Mouse (Mus musculus) heart, postnatal 0 days (tissue): ENCODE results near the gene Gm42742. TPM values are rescaled to one million over a fixed set of nuclear protein-coding genes. Genes with fewer than 3 reads are reported as not detected.

Experiments
- ATAC-seq: fragments of 200-750 bp; cut with Nextera tagmentation; 2 replicates; pipeline ENCODE4 v1.8.0; 2017; ENCODE audit warnings: low read depth, moderate number of reproducible peaks, moderate library complexity; ENCODE audit not compliant: insufficient read depth
- DNase-seq: peaks from one replicate; pipeline ENCODE4 v3.0.0-alpha.2; 2016; ENCODE audit warnings: low spot score
- H3K27ac ChIP-seq: fragments of 300-500 bp; sonication (generic); 2 replicates; pipeline ENCODE4 v1.5.1; 2014; ENCODE audit warnings: low read depth, mild to moderate bottlenecking
- H3K27me3 ChIP-seq: fragments of 300-500 bp; sonication (generic); 2 replicates; pipeline ENCODE4 v1.6.1; 2014; ENCODE audit warnings: low read length, mixed read lengths; ENCODE audit not compliant: control insufficient read depth, insufficient read depth
- H3K36me3 ChIP-seq: fragments of 300-500 bp; sonication (generic); replicated peaks from 2 replicates; pipeline ENCODE4 v1.6.1; 2014; ENCODE audit warnings: low read length, mixed read lengths; ENCODE audit not compliant: control insufficient read depth, insufficient read depth
- H3K4me1 ChIP-seq: fragments of 300-500 bp; sonication (generic); 2 replicates; pipeline ENCODE4 v1.6.1; 2014; ENCODE audit warnings: antibody characterized with exemption; ENCODE audit not compliant: control insufficient read depth, insufficient read depth
- H3K4me2 ChIP-seq: fragments of 300-500 bp; sonication (generic); 2 replicates; pipeline ENCODE4 v1.6.1; 2014; ENCODE audit warnings: low read depth, mild to moderate bottlenecking, low read length, moderate library complexity
- H3K4me3 ChIP-seq: fragments of 300-500 bp; sonication (generic); 2 replicates; pipeline ENCODE4 v1.5.1; 2014; ENCODE audit warnings: low read depth, low read length
- H3K9ac ChIP-seq: fragments of 300-500 bp; sonication (generic); replicated peaks from 2 replicates; pipeline ENCODE4 v1.6.1; 2014; ENCODE audit warnings: low read depth, low read length, mixed read lengths
- H3K9me3 ChIP-seq: fragments of 300-500 bp; sonication (generic); replicated peaks from 2 replicates; pipeline ENCODE4 v1.6.1; 2016; ENCODE audit warnings: low read length; ENCODE audit not compliant: control insufficient read depth
- CTCF ChIP-seq: IDR thresholded peaks from 2 replicates; pipeline ENCODE4 v1.5.1; 2016; ENCODE audit warnings: antibody characterized with exemption, control low read depth, low read depth
- EP300 ChIP-seq: IDR thresholded peaks from 2 replicates; pipeline ENCODE4 v1.6.1; 2016; ENCODE audit warnings: antibody characterized with exemption, low read depth
- WGBS: fragments of 180-500 bp; shearing (Covaris S2); extraction: QIAGEN DNeasy Blood & Tissue Kit; methylation state at CpG from one replicate; pipeline ENCODE4 v1.1.7; 2014; 5-methylcytosine and 5-hydroxymethylcytosine counted together
- microRNA-seq: library from miRNA; unstranded; fragments of <30 nt; microRNA quantifications from one replicate; pipeline ENCODE4, GENCODE M21; 2016
- polyA plus RNA-seq: library from polyadenylated mRNA; unstranded; fragments of >200 nt; fragmentation: Nextera tagmentation; extraction: Ambion mirVana; gene quantifications from 2 replicates; pipeline ENCODE4 v1.2.1, GENCODE M21; 2015
- total RNA-seq: library from RNA; depleted of rRNA; stranded (reverse); fragments of >200 nt; gene quantifications from 2 replicates; pipeline ENCODE4 v1.2.3, GENCODE M21; 2014; ENCODE audit warnings: low replicate concordance; rRNA removed

The Gm42742 gene
- total and polyA plus RNA-seq, 2 experiments from 2014 or later = 5.7 to 24.8 TPM

- H3K27ac ChIP-seq = no peak overlapping the region
- WGBS = 36% methylated on average over 3 of the region's 3 CpGs
- H3K9ac ChIP-seq = no peak overlapping the region
- no peak for DNase-seq
- no peak overlapping the region for H3K4me3 ChIP-seq
- ATAC-seq = no peak
- no peaks in the 10 kb centered on the region for H3K36me3 ChIP-seq
- TF ChIP-seq CTCF (no peak), EP300 (no peak)
- H3K4me1 ChIP-seq = no peaks in the 10 kb centered on the region
- peaks cover 13% of the 10 kb centered on the region for H3K27me3 ChIP-seq
- H3K9me3 ChIP-seq = no peaks in the 10 kb centered on the region
- no peak overlapping the region for H3K4me2 ChIP-seq
These were observed 55.3 kb downstream of the Gm42742 start for GRCm38 (mm10) chr7:126965568-126965967.

Small RNA genes lying within 50 kb of the gene (microRNA-seq; reads per million reads assigned to microRNA genes)
- not detected for gene Gm44343

Other genes with a start within 250 kb of the Gm42742 start
Only the 30 nearest of the 32 such genes appear.
- gene Ppp4c, start 228.6 kb downstream of the Gm42742 start, total RNA-seq = 93.7 and 118 TPM in 2 replicates
- 75.8 and 77.4 TPM in 2 replicates for gene Ppp4c, start 228.6 kb downstream of the Gm42742 start, polyA plus RNA-seq
- 0.99 and 2.9 TPM in 2 replicates for gene Fam57b, start 223.4 kb downstream of the Gm42742 start, total RNA-seq
- 2.6 and 3.0 TPM in 2 replicates for gene Fam57b, start 223.4 kb downstream of the Gm42742 start, polyA plus RNA-seq
- not detected in 2 replicates for gene 4930451I11Rik, start 189.5 kb downstream of the Gm42742 start, total RNA-seq
- gene 4930451I11Rik, start 189.5 kb downstream of the Gm42742 start, polyA plus RNA-seq = not detected in 2 replicates
- gene Doc2a, start 173.7 kb downstream of the Gm42742 start, total RNA-seq = 0.73 TPM in 1 of 2 replicates, not detected in the other
- not detected in 2 replicates for gene Doc2a, start 173.7 kb downstream of the Gm42742 start, polyA plus RNA-seq
- gene Hirip3, start 159.1 kb downstream of the Gm42742 start, total RNA-seq = 2.6 and 5.3 TPM in 2 replicates
- 6.6 and 8.6 TPM in 2 replicates for gene Hirip3, start 159.1 kb downstream of the Gm42742 start, polyA plus RNA-seq
- gene Ino80e, start 158.7 kb downstream of the Gm42742 start, total RNA-seq = 16.6 and 29.5 TPM in 2 replicates
- gene Ino80e, start 158.7 kb downstream of the Gm42742 start, polyA plus RNA-seq = 35.8 and 37.0 TPM in 2 replicates
- 47.4 and 47.9 TPM in 2 replicates for gene Taok2, start 136.4 kb downstream of the Gm42742 start, total RNA-seq
- 17.9 and 20.9 TPM in 2 replicates for gene Taok2, start 136.4 kb downstream of the Gm42742 start, polyA plus RNA-seq
- 19.9 and 30.0 TPM in 2 replicates for gene Tmem219, start 98.2 kb downstream of the Gm42742 start, total RNA-seq
- gene Tmem219, start 98.2 kb downstream of the Gm42742 start, polyA plus RNA-seq = 19.9 and 20.5 TPM in 2 replicates
- gene Kctd13, start 92.2 kb downstream of the Gm42742 start, total RNA-seq = 6.8 and 8.2 TPM in 2 replicates
- 11.2 TPM in 2 replicates for gene Kctd13, start 92.2 kb downstream of the Gm42742 start, polyA plus RNA-seq
- gene Asphd1, start 71.5 kb downstream of the Gm42742 start, total RNA-seq = 0.23 TPM in 1 of 2 replicates, not detected in the other
- gene Asphd1, start 71.5 kb downstream of the Gm42742 start, polyA plus RNA-seq = not detected in 2 replicates
- gene Sez6l2, start 70.5 kb downstream of the Gm42742 start, total RNA-seq = 8.7 and 14.2 TPM in 2 replicates
- 1.5 and 1.7 TPM in 2 replicates for gene Sez6l2, start 70.5 kb downstream of the Gm42742 start, polyA plus RNA-seq
- gene Cdipt, start 45.2 kb downstream of the Gm42742 start, total RNA-seq = 135 and 150 TPM in 2 replicates
- gene Cdipt, start 45.2 kb downstream of the Gm42742 start, polyA plus RNA-seq = 64.0 and 67.5 TPM in 2 replicates
- gene Cdiptos, start 45.0 kb downstream of the Gm42742 start, total RNA-seq = 1.8 TPM in 1 of 2 replicates, not detected in the other
- gene Cdiptos, start 45.0 kb downstream of the Gm42742 start, polyA plus RNA-seq = 1.2 and 1.5 TPM in 2 replicates
- gene Mvp, start 6.5 kb downstream of the Gm42742 start, total RNA-seq = 24.2 and 32.5 TPM in 2 replicates
- gene Mvp, start 6.5 kb downstream of the Gm42742 start, polyA plus RNA-seq = 16.1 and 17.4 TPM in 2 replicates
- gene Pagr1b, start 4.6 kb downstream of the Gm42742 start, total RNA-seq = not detected in 2 replicates
- gene Pagr1b, start 4.6 kb downstream of the Gm42742 start, polyA plus RNA-seq = not detected in 2 replicates
- not detected in 2 replicates for gene Pagr1a, start 3.7 kb downstream of the Gm42742 start, total RNA-seq
- gene Pagr1a, start 3.7 kb downstream of the Gm42742 start, polyA plus RNA-seq = 21.7 and 44.8 TPM in 2 replicates
- not detected in 2 replicates for gene Prrt2, start 114 bp upstream of the Gm42742 start, total RNA-seq
- 0.23 and 1.1 TPM in 2 replicates for gene Prrt2, start 114 bp upstream of the Gm42742 start, polyA plus RNA-seq
- 89.0 and 89.3 TPM in 2 replicates for gene Maz, start 5.9 kb upstream of the Gm42742 start, total RNA-seq
- 15.6 and 16.1 TPM in 2 replicates for gene Maz, start 5.9 kb upstream of the Gm42742 start, polyA plus RNA-seq
- gene Kif22, start 21.4 kb upstream of the Gm42742 start, total RNA-seq = 20.9 and 43.1 TPM in 2 replicates
- 22.4 and 22.8 TPM in 2 replicates for gene Kif22, start 21.4 kb upstream of the Gm42742 start, polyA plus RNA-seq
- gene Zg16, start 66.2 kb upstream of the Gm42742 start, total RNA-seq = not detected in 2 replicates
- 0.33 TPM in 1 of 2 replicates, not detected in the other for gene Zg16, start 66.2 kb upstream of the Gm42742 start, polyA plus RNA-seq
- 0.50 and 5.4 TPM in 2 replicates for gene AI467606, start 70.3 kb upstream of the Gm42742 start, total RNA-seq
- 0.89 and 0.94 TPM in 2 replicates for gene AI467606, start 70.3 kb upstream of the Gm42742 start, polyA plus RNA-seq
- 0.42 and 2.3 TPM in 2 replicates for gene Qprt, start 101.1 kb upstream of the Gm42742 start, total RNA-seq
- 0.88 and 1.1 TPM in 2 replicates for gene Qprt, start 101.1 kb upstream of the Gm42742 start, polyA plus RNA-seq
- gene Spn, start 116.7 kb upstream of the Gm42742 start, total RNA-seq = 0.19 and 1.3 TPM in 2 replicates
- 0.10 and 0.18 TPM in 2 replicates for gene Spn, start 116.7 kb upstream of the Gm42742 start, polyA plus RNA-seq
- gene Cd2bp2, start 175.0 kb upstream of the Gm42742 start, total RNA-seq = 39.3 and 39.9 TPM in 2 replicates
- gene Cd2bp2, start 175.0 kb upstream of the Gm42742 start, polyA plus RNA-seq = 26.9 and 27.2 TPM in 2 replicates
- 30.2 and 45.3 TPM in 2 replicates for gene Tbc1d10b, start 187.4 kb upstream of the Gm42742 start, total RNA-seq
- 9.6 and 10.8 TPM in 2 replicates for gene Tbc1d10b, start 187.4 kb upstream of the Gm42742 start, polyA plus RNA-seq
- gene Mylpf, start 187.8 kb upstream of the Gm42742 start, total RNA-seq = 22.1 TPM in 1 of 2 replicates, not detected in the other
- 3.2 and 5.4 TPM in 2 replicates for gene Mylpf, start 187.8 kb upstream of the Gm42742 start, polyA plus RNA-seq
- 11.8 and 18.5 TPM in 2 replicates for gene Zfp553, start 212.0 kb upstream of the Gm42742 start, total RNA-seq
- 10.9 and 11.2 TPM in 2 replicates for gene Zfp553, start 212.0 kb upstream of the Gm42742 start, polyA plus RNA-seq
- 2.3 and 8.6 TPM in 2 replicates for gene Sept1, start 212.0 kb upstream of the Gm42742 start, total RNA-seq
- gene Sept1, start 212.0 kb upstream of the Gm42742 start, polyA plus RNA-seq = 18.7 and 19.4 TPM in 2 replicates
- gene Zfp771, start 223.2 kb upstream of the Gm42742 start, total RNA-seq = 38.5 and 43.6 TPM in 2 replicates
- gene Zfp771, start 223.2 kb upstream of the Gm42742 start, polyA plus RNA-seq = 23.3 and 26.4 TPM in 2 replicates
- 152 and 165 TPM in 2 replicates for gene Dctpp1, start 239.6 kb upstream of the Gm42742 start, total RNA-seq
- 94.2 and 97.1 TPM in 2 replicates for gene Dctpp1, start 239.6 kb upstream of the Gm42742 start, polyA plus RNA-seq